Mouse (Mus musculus) heart, postnatal 0 days (tissue): Measurements from ENCODE around the gene Slc25a26.

Experiments used
- CTCF ChIP-seq: IDR thresholded peaks from 2 replicates; pipeline ENCODE4 v1.5.1; 2016; ENCODE audit warnings: antibody characterized with exemption, control low read depth, low read depth
- EP300 ChIP-seq: IDR thresholded peaks from 2 replicates; pipeline ENCODE4 v1.6.1; 2016; ENCODE audit warnings: antibody characterized with exemption, low read depth

DNA sequence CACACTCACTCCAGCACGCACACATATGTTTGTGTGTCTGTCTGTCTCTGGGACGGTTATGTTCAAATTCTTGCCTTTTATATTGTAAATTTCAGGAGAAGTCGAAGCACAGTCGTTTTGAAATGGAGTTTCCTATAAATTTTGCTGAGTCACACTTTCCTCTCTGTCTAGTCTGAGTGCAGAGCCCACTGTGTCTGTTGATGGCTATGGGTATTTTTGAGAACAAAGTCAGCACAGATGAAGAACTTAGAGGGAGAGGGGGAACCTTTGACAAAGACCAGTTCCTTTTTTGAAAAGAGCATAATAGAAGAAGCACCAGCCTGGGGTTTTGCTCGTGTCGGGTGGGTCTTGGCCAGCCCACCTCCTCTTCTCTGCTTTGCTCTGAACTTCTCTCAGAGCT is 9.1 kb downstream of the Slc25a26 start:
- TF ChIP-seq CTCF (no peak), EP300 (no peak)
